Mouse (Mus musculus) ES-E14 (cell line): ENCODE measurements at regions not wholly inside any gene's neighbourhood (a gene's known extent, or its start where the extent isn't known, plus 50 kb on each side); places are given as distances from the start of the nearest gene placed in this dataset.
A peak's percentile ranks its signal among the peaks of the same experiment; 100 is the strongest.
"Not testable (repeated sequence)": the region's sequence is repeated elsewhere in the genome, so short reads cannot be mapped to it uniquely, and the experiment has no call there.

Experiments
- DNase-seq: peaks from one replicate; pipeline ENCODE4 v3.0.0-alpha.2; 2013; ENCODE audit warnings: low read depth, low spot score
- H3K27ac ChIP-seq: 2 replicates; pipeline ENCODE4 v1.5.1; 2012; ENCODE audit warnings: low read depth, mild to moderate bottlenecking, low read length, moderate library complexity, mixed read lengths; ENCODE audit not compliant: poor library complexity, insufficient read depth, severe bottlenecking
- H3K36me3 ChIP-seq: 2 replicates; pipeline ENCODE4 v1.6.1; 2012; ENCODE audit warnings: mild to moderate bottlenecking, low read length, moderate library complexity, mixed read lengths; ENCODE audit not compliant: control insufficient read depth, poor library complexity, insufficient read depth, severe bottlenecking
- H3K4me1 ChIP-seq, 2 experiments: fragments of 150-350 bp in 1 of 2; sonication (generic) in 1 of 2; 2 replicates each; pipeline ENCODE4 v1.6.1; 2012; ENCODE audit warnings: low read length in 2 of 2, mild to moderate bottlenecking in 1 of 2, mixed read lengths in 1 of 2; ENCODE audit not compliant: control insufficient read depth in 2 of 2, insufficient read depth in 2 of 2, poor library complexity in 1 of 2
- H3K4me3 ChIP-seq, 2 experiments: fragments of 150-350 bp in 1 of 2; sonication (generic) in 1 of 2; 2 replicates each; pipeline ENCODE4 v1.5.1; 2012; ENCODE audit warnings: low read length in 2 of 2, low read depth in 1 of 2, mild to moderate bottlenecking in 1 of 2, mixed read lengths in 1 of 2; ENCODE audit not compliant: insufficient read depth in 1 of 2, poor library complexity in 1 of 2, severe bottlenecking in 1 of 2
- H3K9ac ChIP-seq: 2 replicates; pipeline ENCODE4 v1.6.1; 2012; ENCODE audit warnings: low read depth, mild to moderate bottlenecking, low read length, mixed read lengths; ENCODE audit not compliant: poor library complexity, insufficient read depth, severe bottlenecking
- H3K9me3 ChIP-seq: fragments of 150-350 bp; sonication (generic); 2 replicates; pipeline ENCODE4 v1.6.1; 2012; ENCODE audit warnings: low read depth, mild to moderate bottlenecking, low read length; ENCODE audit not compliant: control insufficient read depth, insufficient read depth
- CHD2 ChIP-seq: IDR thresholded peaks from 2 replicates; pipeline ENCODE4 v1.6.1; 2014; ENCODE audit warnings: mild to moderate bottlenecking, low read depth, low read length, inconsistent platforms
- HCFC1 ChIP-seq: IDR thresholded peaks from 2 replicates; pipeline ENCODE4 v1.6.1; 2012; ENCODE audit warnings: low read length, inconsistent platforms, borderline replicate concordance; ENCODE audit not compliant: insufficient read depth
- MAFK ChIP-seq: IDR thresholded peaks from 2 replicates; pipeline ENCODE4 v1.6.1; 2014; ENCODE audit warnings: mild to moderate bottlenecking, low read depth, low read length, inconsistent platforms; ENCODE audit not compliant: insufficient read depth
- ZC3H11A ChIP-seq: IDR thresholded peaks from 2 replicates; pipeline ENCODE4 v1.6.1; 2012; ENCODE audit warnings: low read depth, mild to moderate bottlenecking, inconsistent platforms, low read length, borderline replicate concordance
- ZNF384 ChIP-seq: IDR thresholded peaks from 2 replicates; pipeline ENCODE4 v1.6.1; 2012; ENCODE audit warnings: low read depth, low read length, inconsistent platforms
- in situ Hi-C, 2 experiments: fragments of 600-800 bp; cut with MboI; formaldehyde crosslinking; loops; one replicate each; pipeline ENCODE4 v1.15.1; 2025; ENCODE audit warnings: low sequenced_read_pairs in 2 of 2, inconsistent platforms in 1 of 2; ENCODE audit not compliant: unreplicated experiment in 2 of 2

GRCm38 (mm10) chr9:4092518-4092917 is 216.8 kb downstream of the Aasdhppt start:
- in situ Hi-C loops = no loop called here
- peaks cover 0 to 2% of the 10 kb centered on the region in 2 experiments; a peak in 1 of 4 replicates for H3K4me1 ChIP-seq
- no peak overlapping the region for H3K9ac ChIP-seq
- no peaks in the 10 kb centered on the region for H3K36me3 ChIP-seq
- TF ChIP-seq ZC3H11A (no peak), ZNF384 (no peak), MAFK (no peak), HCFC1 (no peak), CHD2 (no peak)
- H3K4me3 ChIP-seq = no peak overlapping the region
- DNase-seq = no peak
- no peak overlapping the region for H3K27ac ChIP-seq
- H3K9me3 ChIP-seq = no peaks in the 10 kb centered on the region

- TF ChIP-seq ZNF384 = peak; percentile 84
- H3K4me3 ChIP-seq, H3K36me3 ChIP-seq, H3K4me1 ChIP-seq, H3K9ac ChIP-seq, DNase-seq, in situ Hi-C loops, H3K9me3 ChIP-seq, H3K27ac ChIP-seq: not testable (repeated sequence)
Observed at GRCm38 (mm10) chr9:4082668-4083067, 226.6 kb downstream of the Aasdhppt start.

GRCm38 (mm10) chr9:4061037-4061436 is 248.2 kb downstream of the Aasdhppt start:
- Histone ChIP-seq H3K4me1 (no peaks in the 10 kb centered on the region), H3K9me3 (no peaks in the 10 kb centered on the region), H3K27ac (no peak overlapping the region), H3K9ac (no peak overlapping the region), H3K36me3 (no peaks in the 10 kb centered on the region), H3K4me3 (no peak overlapping the region)
- DNase-seq = no peak
- in situ Hi-C loops = no loop called here
- TF ChIP-seq ZNF384 (no peak), ZC3H11A (no peak), HCFC1 (no peak), CHD2 (no peak), MAFK (no peak)

DNA sequence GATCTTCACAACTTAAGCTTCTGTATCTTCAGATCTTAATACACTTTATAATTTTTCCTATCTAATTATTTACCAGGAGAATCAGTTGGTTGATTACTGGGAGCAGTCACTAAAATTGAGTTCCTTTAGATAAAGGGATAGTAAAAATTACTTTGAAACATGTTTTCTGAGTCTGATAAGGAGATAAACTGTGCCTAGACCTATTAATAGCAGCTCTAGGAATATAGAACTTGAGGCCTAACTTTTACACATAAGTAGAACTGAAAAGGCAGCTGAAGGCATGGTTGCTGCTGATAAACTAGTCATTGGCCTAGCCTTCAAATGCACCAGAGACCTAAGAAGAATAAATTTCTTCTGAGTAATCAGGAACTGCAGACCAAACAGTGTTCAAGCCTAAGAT is 260.5 kb downstream of the Aasdhppt start:
- H3K9ac ChIP-seq = no peak overlapping the region
- no peak for DNase-seq
- H3K4me1 ChIP-seq = peaks cover 0 to 6% of the 10 kb centered on the region in 2 experiments; a peak in 1 of 4 replicates
- H3K36me3 ChIP-seq = no peaks in the 10 kb centered on the region
- in situ Hi-C loops = no loop called here
- 0 out of 2 replicates have a peak, but pooled peaks cover 2% of the 10 kb centered on the region for H3K9me3 ChIP-seq
- H3K4me3 ChIP-seq = no peak overlapping the region
- TF ChIP-seq CHD2 = no peak
- TF ChIP-seq HCFC1 = no peak
- TF ChIP-seq MAFK = no peak
- no peak for TF ChIP-seq ZNF384
- no peak for TF ChIP-seq ZC3H11A
- H3K27ac ChIP-seq = no peak overlapping the region

DNA sequence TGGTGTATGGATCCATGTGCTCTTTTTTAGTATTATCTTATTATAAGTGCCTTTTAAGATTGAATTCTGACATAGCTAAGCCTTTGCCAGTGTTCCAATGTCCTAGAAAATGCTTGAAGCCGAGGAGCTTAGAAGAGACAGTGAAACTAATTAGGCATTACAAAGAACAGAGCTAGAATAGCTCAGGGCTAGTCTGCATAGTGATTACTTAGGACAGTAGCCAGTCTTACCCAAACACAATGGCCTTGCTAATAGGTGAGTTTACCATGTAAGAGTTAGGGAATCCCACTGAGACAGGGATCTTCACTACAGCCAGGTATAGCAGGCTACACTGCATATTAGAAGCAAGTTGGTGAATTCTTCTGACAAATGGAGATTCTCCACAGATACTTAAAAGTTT is 261.6 kb downstream of the Aasdhppt start:
- H3K4me1 ChIP-seq, H3K36me3 ChIP-seq, in situ Hi-C loops, DNase-seq, H3K27ac ChIP-seq, H3K9ac ChIP-seq, H3K4me3 ChIP-seq, H3K9me3 ChIP-seq: not testable (repeated sequence)
